Mouse (Mus musculus) liver, embryonic 14.5 days (tissue): ENCODE results near the gene Gm21954.

Source experiments
- CTCF ChIP-seq: IDR thresholded peaks from 2 replicates; pipeline ENCODE4 v1.5.1; 2016; ENCODE audit warnings: antibody characterized with exemption, low read depth, control low read depth
- EP300 ChIP-seq: IDR thresholded peaks from 2 replicates; pipeline ENCODE4 v1.6.1; 2016; ENCODE audit warnings: antibody characterized with exemption, low read depth

DNA sequence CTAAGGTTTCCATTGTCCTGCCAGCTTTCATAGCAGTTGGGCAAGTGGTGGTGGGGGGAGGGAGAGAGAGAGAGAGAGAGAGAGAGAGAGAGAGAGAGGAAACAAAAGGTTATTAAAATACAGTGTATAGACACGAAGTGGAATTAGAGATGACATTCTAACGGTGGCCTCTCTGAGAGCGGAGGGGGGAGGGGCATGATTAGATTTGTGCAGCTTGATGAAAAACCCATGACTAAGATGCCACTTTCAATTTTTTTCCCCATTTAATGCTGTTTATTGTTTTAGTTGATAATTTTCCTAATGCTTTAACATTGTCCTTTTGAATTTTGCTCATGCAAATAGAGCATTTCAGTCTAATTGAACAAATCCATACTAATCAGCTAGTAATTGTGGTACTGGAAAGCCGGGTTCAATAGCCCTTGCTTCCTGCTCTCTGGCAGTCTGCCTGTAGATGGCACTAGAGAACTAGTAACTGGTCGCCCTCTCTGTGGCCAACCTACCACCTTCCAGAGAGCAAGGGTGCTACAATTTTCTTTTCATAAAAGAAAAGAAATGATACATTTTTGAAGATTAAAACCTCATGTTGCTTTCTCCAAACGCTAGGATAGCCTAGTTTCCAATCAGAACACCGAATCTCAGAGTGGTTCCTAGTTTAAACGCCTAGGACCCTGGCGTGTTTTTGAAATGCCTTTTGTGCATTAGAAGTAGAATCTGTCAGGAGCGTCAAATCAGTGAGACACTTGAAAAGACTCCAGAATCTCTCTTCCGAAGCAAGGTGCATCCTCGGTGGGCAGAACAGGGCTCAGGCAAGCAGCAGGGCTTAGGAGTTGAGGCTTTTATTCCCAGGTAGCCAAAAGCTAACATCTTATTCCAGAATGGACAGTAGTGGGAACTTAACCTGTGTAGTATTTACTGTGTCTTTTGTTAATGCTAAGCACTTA, 48.5 kb upstream of the Gm21954 start:
- TF ChIP-seq CTCF = peak; percentile 67
- no peak for TF ChIP-seq EP300
